ENCODE assay signal across 8 mouse cellular contexts in the genomic region with DNA sequence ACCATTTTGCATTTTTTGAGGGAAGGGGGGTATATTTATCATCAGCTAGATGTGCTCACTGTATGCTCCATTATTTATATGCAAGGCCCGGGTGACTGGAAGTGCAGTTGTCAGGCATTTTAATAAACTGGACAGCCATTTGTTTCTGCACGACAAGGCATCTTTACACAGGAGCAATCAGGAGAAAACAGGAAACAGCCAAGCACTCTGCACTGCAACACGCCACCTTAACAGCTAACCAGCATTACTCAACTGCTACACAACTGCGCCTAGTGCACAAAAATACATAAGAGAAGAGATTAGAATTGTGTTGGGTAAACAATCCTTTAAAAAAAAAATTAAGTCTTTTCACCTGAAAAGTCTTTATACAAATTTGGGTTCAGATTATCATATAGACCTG. TPM values are rescaled to one million over a fixed set of nuclear protein-coding genes. Genes with fewer than 3 reads are reported as not detected.
A peak's percentile ranks its signal among the peaks of the same experiment; 100 is the strongest.
DNase-seq lines count a peak whose midpoint lies in the region; ATAC-seq and TF ChIP-seq lines count a peak whose summit lies in the region.

No protein-coding gene starts in this region.

- ATAC-seq in kidney, embryonic 14.5 days (ENCODE audit: low FRiP score, low TSS enrichment) = no peak
- no peak for ATAC-seq in embryonic facial prominence, embryonic 11.5 days (replicated peaks; ENCODE audit: insufficient number of reproducible peaks, low FRiP score, low TSS enrichment, low read depth)
- no peak for ATAC-seq in intestine, embryonic 15.5 days
- no peak for ATAC-seq in midbrain, postnatal 0 days (ENCODE audit: low FRiP score)
- ATAC-seq in erythroid progenitor cell, adult 5-6 weeks (replicated peaks; ENCODE audit: low FRiP score, poor library complexity, severe bottlenecking) = no peak

- peaks cover 14% of the 10 kb centered on the region; the same call in 1 of the 2 replicates for H3K4me1 ChIP-seq in kidney, embryonic 14.5 days (ENCODE audit: control insufficient read depth, insufficient read depth, low read length)
- no peaks in the 10 kb centered on the region for H3K4me1 ChIP-seq in embryonic facial prominence, embryonic 11.5 days (ENCODE audit: control insufficient read depth, insufficient read depth, low read length)
- H3K4me1 ChIP-seq in intestine, embryonic 15.5 days (replicated peaks) = peaks cover 12% of the 10 kb centered on the region
- peaks cover 10% of the 10 kb centered on the region; the same call in 1 of the 2 replicates for H3K4me1 ChIP-seq in midbrain, postnatal 0 days (ENCODE audit: insufficient read depth, low read length)

- no peak overlapping the region for H3K27ac ChIP-seq in kidney, embryonic 14.5 days (ENCODE audit: low read depth, low read length)
- H3K27ac ChIP-seq in embryonic facial prominence, embryonic 11.5 days (replicated peaks; ENCODE audit: low read depth, low read length) = no peak overlapping the region
- H3K27ac ChIP-seq in intestine, embryonic 15.5 days = no peak overlapping the region
- no peak overlapping the region for H3K27ac ChIP-seq in midbrain, postnatal 0 days (ENCODE audit: low read depth, low read length)

- peaks cover 47% of the 10 kb centered on the region for H3K36me3 ChIP-seq in kidney, embryonic 14.5 days (ENCODE audit: control insufficient read depth, insufficient read depth, low read length)
- peaks cover 3% of the 10 kb centered on the region for H3K36me3 ChIP-seq in embryonic facial prominence, embryonic 11.5 days (replicated peaks; ENCODE audit: control insufficient read depth, insufficient read depth, low read depth, low read length)
- H3K36me3 ChIP-seq in intestine, embryonic 15.5 days = 0 out of 2 replicates have a peak, but pooled peaks cover 3% of the 10 kb centered on the region
- peaks cover 9% of the 10 kb centered on the region; the same call in 1 of the 2 replicates for H3K36me3 ChIP-seq in midbrain, postnatal 0 days (ENCODE audit: insufficient read depth, low read length)

- TF ChIP-seq CTCF in midbrain, postnatal 0 days (IDR thresholded peaks at IDR 0.05) = no peak

- peak overlapping the region; percentile 74 for H3K4me2 ChIP-seq in kidney, embryonic 14.5 days (replicated peaks; ENCODE audit: low read depth, low read length)
- H3K4me2 ChIP-seq in embryonic facial prominence, embryonic 11.5 days (ENCODE audit: low read depth, low read length) = peak overlapping the region; percentile 21; the same call in 1 of the 2 replicates
- H3K4me2 ChIP-seq in intestine, embryonic 15.5 days (replicated peaks) = peak overlapping the region; percentile 62
- peak overlapping the region; percentile 51; the same call in 1 of the 2 replicates for H3K4me2 ChIP-seq in midbrain, postnatal 0 days (ENCODE audit: low read depth, low read length, poor library complexity, severe bottlenecking)

- no peak for DNase-seq in kidney, postnatal 25 days
- no peak for DNase-seq in embryonic facial prominence, embryonic 11.5 days (ENCODE audit: low spot score)
- DNase-seq in midbrain, postnatal 0 days (ENCODE audit: low spot score) = no peak
- no peak for DNase-seq in retina, embryonic 14.5 days (ENCODE audit: low spot score)
- no peak for DNase-seq in ovary, adult 18-20 months (ENCODE audit: low spot score)

- 53% methylated on average over 4 of the region's 4 CpGs for WGBS in kidney, embryonic 14.5 days
- 69% methylated on average over 4 of the region's 4 CpGs for WGBS in embryonic facial prominence, embryonic 11.5 days
- 41% methylated on average over 4 of the region's 4 CpGs for WGBS in intestine, embryonic 15.5 days
- WGBS in midbrain, postnatal 0 days = 60% methylated on average over 4 of the region's 4 CpGs

- peak overlapping the region; percentile 19; the same call in 1 of the 2 replicates for H3K9ac ChIP-seq in kidney, embryonic 14.5 days (ENCODE audit: low read depth, low read length)
- H3K9ac ChIP-seq in embryonic facial prominence, embryonic 11.5 days (replicated peaks; ENCODE audit: low read length) = no peak overlapping the region; the same call in 1 of the 2 replicates
- no peak overlapping the region for H3K9ac ChIP-seq in intestine, embryonic 15.5 days
- H3K9ac ChIP-seq in midbrain, postnatal 0 days (replicated peaks; ENCODE audit: low read length, poor library complexity, severe bottlenecking) = no peak overlapping the region

- no peaks in the 10 kb centered on the region for H3K27me3 ChIP-seq in kidney, embryonic 14.5 days (ENCODE audit: control insufficient read depth, insufficient read depth, low read length)
- H3K27me3 ChIP-seq in embryonic facial prominence, embryonic 11.5 days (ENCODE audit: control insufficient read depth, insufficient read depth, low read length) = no peaks in the 10 kb centered on the region
- no peaks in the 10 kb centered on the region for H3K27me3 ChIP-seq in intestine, embryonic 15.5 days (replicated peaks)
- H3K27me3 ChIP-seq in midbrain, postnatal 0 days (ENCODE audit: insufficient read depth, low read length) = no peaks in the 10 kb centered on the region

- H3K4me3 ChIP-seq in kidney, embryonic 14.5 days (ENCODE audit: low read length) = peak overlapping the region; percentile 98
- 0 out of 2 replicates have a peak overlapping the region, but pooled peaks have one; percentile 7 for H3K4me3 ChIP-seq in embryonic facial prominence, embryonic 11.5 days (ENCODE audit: low read depth, low read length)
- peak overlapping the region; percentile 20 for H3K4me3 ChIP-seq in intestine, embryonic 15.5 days (replicated peaks)
- H3K4me3 ChIP-seq in midbrain, postnatal 0 days (ENCODE audit: low read depth, low read length) = no peak overlapping the region

- H3K9me3 ChIP-seq in kidney, embryonic 14.5 days (ENCODE audit: control insufficient read depth, low read length) = no peaks in the 10 kb centered on the region
- no peaks in the 10 kb centered on the region for H3K9me3 ChIP-seq in embryonic facial prominence, embryonic 11.5 days (replicated peaks; ENCODE audit: control insufficient read depth, low read length)
- H3K9me3 ChIP-seq in intestine, embryonic 15.5 days = no peaks in the 10 kb centered on the region
- H3K9me3 ChIP-seq in midbrain, postnatal 0 days (ENCODE audit: low read length) = no peaks in the 10 kb centered on the region

RNA-seq across cellular contexts. Expression of gene Mfsd11, which starts 2.2 kb away (rescaled TPM):
- 24.9 and 35.0 TPM in 2 replicates for polyA plus RNA-seq in kidney, embryonic 14.5 days (2014; fragmentation: Nextera tagmentation; extraction: Ambion mirVana)
- polyA plus RNA-seq in embryonic facial prominence, embryonic 11.5 days (2014; fragmentation: Nextera tagmentation; extraction: Ambion mirVana) = 33.9 and 35.7 TPM in 2 replicates
- polyA plus RNA-seq in intestine, embryonic 15.5 days (2015; fragmentation: Nextera tagmentation; extraction: Ambion mirVana) = 39.4 and 47.3 TPM in 2 replicates
- 36.0 and 57.0 TPM in 2 replicates for total RNA-seq in midbrain, postnatal 0 days (2014; rRNA removed)
- polyA plus RNA-seq in midbrain, postnatal 0 days (2015; fragmentation: Nextera tagmentation; extraction: Ambion mirVana) = 54.8 and 64.1 TPM in 2 replicates
- 6.8 and 34.8 TPM in 2 replicates for total RNA-seq in erythroid progenitor cell, adult 5-6 weeks (2015; ENCODE audit: low replicate concordance)
- 7.6 and 15.8 TPM in 2 replicates for total RNA-seq in erythroid progenitor cell, adult 5-6 weeks (2017; ENCODE audit: low replicate concordance)

RNA-seq across cellular contexts. Expression of gene Srsf2, which starts 2.8 kb away (rescaled TPM):
- 981 and 1,041 TPM in 2 replicates for polyA plus RNA-seq in kidney, embryonic 14.5 days (2014; fragmentation: Nextera tagmentation; extraction: Ambion mirVana)
- polyA plus RNA-seq in embryonic facial prominence, embryonic 11.5 days (2014; fragmentation: Nextera tagmentation; extraction: Ambion mirVana) = 1,064 and 1,163 TPM in 2 replicates
- 723 and 765 TPM in 2 replicates for polyA plus RNA-seq in intestine, embryonic 15.5 days (2015; fragmentation: Nextera tagmentation; extraction: Ambion mirVana)
- total RNA-seq in midbrain, postnatal 0 days (2014; rRNA removed) = 196 and 259 TPM in 2 replicates
- polyA plus RNA-seq in midbrain, postnatal 0 days (2015; fragmentation: Nextera tagmentation; extraction: Ambion mirVana) = 460 and 484 TPM in 2 replicates
- 911 and 1,279 TPM in 2 replicates for total RNA-seq in erythroid progenitor cell, adult 5-6 weeks (2015; ENCODE audit: low replicate concordance)
- total RNA-seq in erythroid progenitor cell, adult 5-6 weeks (2017; ENCODE audit: low replicate concordance) = 284 and 388 TPM in 2 replicates

RNA-seq across cellular contexts. Expression of gene Jmjd6, which starts 6.8 kb away (rescaled TPM):
- 68.6 and 72.7 TPM in 2 replicates for polyA plus RNA-seq in kidney, embryonic 14.5 days (2014; fragmentation: Nextera tagmentation; extraction: Ambion mirVana)
- 74.2 and 75.1 TPM in 2 replicates for polyA plus RNA-seq in embryonic facial prominence, embryonic 11.5 days (2014; fragmentation: Nextera tagmentation; extraction: Ambion mirVana)
- polyA plus RNA-seq in intestine, embryonic 15.5 days (2015; fragmentation: Nextera tagmentation; extraction: Ambion mirVana) = 81.2 and 88.5 TPM in 2 replicates
- total RNA-seq in midbrain, postnatal 0 days (2014; rRNA removed) = 38.1 and 43.6 TPM in 2 replicates
- polyA plus RNA-seq in midbrain, postnatal 0 days (2015; fragmentation: Nextera tagmentation; extraction: Ambion mirVana) = 48.8 and 49.8 TPM in 2 replicates
- 5.4 and 18.0 TPM in 2 replicates for total RNA-seq in erythroid progenitor cell, adult 5-6 weeks (2015; ENCODE audit: low replicate concordance)
- 5.1 and 10.8 TPM in 2 replicates for total RNA-seq in erythroid progenitor cell, adult 5-6 weeks (2017; ENCODE audit: low replicate concordance)

RNA-seq across cellular contexts. Expression of gene Mettl23, which starts 7.0 kb away (rescaled TPM):
- polyA plus RNA-seq in kidney, embryonic 14.5 days (2014; fragmentation: Nextera tagmentation; extraction: Ambion mirVana) = 56.5 and 64.6 TPM in 2 replicates
- 67.0 and 67.8 TPM in 2 replicates for polyA plus RNA-seq in embryonic facial prominence, embryonic 11.5 days (2014; fragmentation: Nextera tagmentation; extraction: Ambion mirVana)
- polyA plus RNA-seq in intestine, embryonic 15.5 days (2015; fragmentation: Nextera tagmentation; extraction: Ambion mirVana) = 62.0 and 63.7 TPM in 2 replicates
- total RNA-seq in midbrain, postnatal 0 days (2014; rRNA removed) = 28.9 and 32.2 TPM in 2 replicates
- 47.4 and 48.4 TPM in 2 replicates for polyA plus RNA-seq in midbrain, postnatal 0 days (2015; fragmentation: Nextera tagmentation; extraction: Ambion mirVana)
- 27.4 and 60.4 TPM in 2 replicates for total RNA-seq in erythroid progenitor cell, adult 5-6 weeks (2015; ENCODE audit: low replicate concordance)
- total RNA-seq in erythroid progenitor cell, adult 5-6 weeks (2017; ENCODE audit: low replicate concordance) = 17.8 and 18.4 TPM in 2 replicates

RNA-seq across cellular contexts. Expression of gene Mxra7, which starts 22.2 kb away (rescaled TPM):
- polyA plus RNA-seq in kidney, embryonic 14.5 days (2014; fragmentation: Nextera tagmentation; extraction: Ambion mirVana) = 11.1 and 16.0 TPM in 2 replicates
- polyA plus RNA-seq in embryonic facial prominence, embryonic 11.5 days (2014; fragmentation: Nextera tagmentation; extraction: Ambion mirVana) = 18.1 and 21.9 TPM in 2 replicates
- 25.5 and 27.9 TPM in 2 replicates for polyA plus RNA-seq in intestine, embryonic 15.5 days (2015; fragmentation: Nextera tagmentation; extraction: Ambion mirVana)
- 23.3 and 39.1 TPM in 2 replicates for total RNA-seq in midbrain, postnatal 0 days (2014; rRNA removed)
- 29.3 and 32.1 TPM in 2 replicates for polyA plus RNA-seq in midbrain, postnatal 0 days (2015; fragmentation: Nextera tagmentation; extraction: Ambion mirVana)
- total RNA-seq in erythroid progenitor cell, adult 5-6 weeks (2015; ENCODE audit: low replicate concordance) = not detected in 2 replicates
- total RNA-seq in erythroid progenitor cell, adult 5-6 weeks (2017; ENCODE audit: low replicate concordance) = 0.13 TPM in 1 of 2 replicates, not detected in the other

Comparison
In these comparisons a context has a peak if more than half of its experiments do, and no peak if none do; other contexts are left out.
1. H3K4me2 ChIP-seq: peak in every context shown above with its lines; median percentile 74 in kidney, embryonic 14.5 days; 62 in intestine, embryonic 15.5 days; 51 in midbrain, postnatal 0 days; 21 in embryonic facial prominence, embryonic 11.5 days.